8 mouse cellular contexts compared by ENCODE assay signal in genomic region chr6:47919646-47920446, GRCm38 (mm10). TPM values are rescaled to one million over a fixed set of nuclear protein-coding genes. Genes with fewer than 3 reads are reported as not detected.
DNase-seq lines count a peak whose midpoint lies in the region; ATAC-seq and TF ChIP-seq lines count a peak whose summit lies in the region.

No protein-coding gene starts in this region.

- no peaks in the 10 kb centered on the region for H3K27me3 ChIP-seq in embryonic facial prominence, embryonic 13.5 days
- H3K27me3 ChIP-seq in intestine, postnatal 0 days (replicated peaks; ENCODE audit: control insufficient read depth, insufficient read depth, low read length) = no peaks in the 10 kb centered on the region
- no peaks in the 10 kb centered on the region for H3K27me3 ChIP-seq in neural tube, embryonic 15.5 days (replicated peaks)

- 25% methylated on average over 11 of the region's 11 CpGs for WGBS in embryonic facial prominence, embryonic 13.5 days
- 26% methylated on average over 11 of the region's 11 CpGs for WGBS in intestine, postnatal 0 days
- 28% methylated on average over 11 of the region's 11 CpGs for WGBS in neural tube, embryonic 15.5 days

- no peaks in the 10 kb centered on the region for H3K36me3 ChIP-seq in embryonic facial prominence, embryonic 13.5 days
- no peaks in the 10 kb centered on the region for H3K36me3 ChIP-seq in intestine, postnatal 0 days (ENCODE audit: control insufficient read depth, insufficient read depth)
- no peaks in the 10 kb centered on the region for H3K36me3 ChIP-seq in neural tube, embryonic 15.5 days

- peak overlapping the region; percentile 90 for H3K9ac ChIP-seq in embryonic facial prominence, embryonic 13.5 days
- H3K9ac ChIP-seq in intestine, postnatal 0 days (ENCODE audit: low read depth, low read length) = peak overlapping the region; percentile 81; the same call in 1 of the 2 replicates
- H3K9ac ChIP-seq in neural tube, embryonic 15.5 days (replicated peaks) = peak overlapping the region; percentile 81; the same call in 1 of the 2 replicates

- DNase-seq in layer of hippocampus, adult 2 months (ENCODE audit: low spot score in 2 of 2) = no peak
- no peak for DNase-seq in layer of hippocampus, adult 9-10 months (ENCODE audit: low spot score)
- no peak for DNase-seq in ovary, adult 18-20 months (ENCODE audit: low spot score)
- DNase-seq in cerebellum, adult 11-12 months = no peak
- no peak for DNase-seq in ovary, postnatal 14 days (ENCODE audit: low spot score)

- no peak for ATAC-seq in embryonic facial prominence, embryonic 13.5 days (ENCODE audit: insufficient number of reproducible peaks, insufficient read depth, low FRiP score, low TSS enrichment, low read depth)
- peak; percentile 1; the same call in 1 of the 2 replicates for ATAC-seq in intestine, postnatal 0 days
- peak; percentile 51; the same call in 1 of the 2 replicates for ATAC-seq in neural tube, embryonic 15.5 days (ENCODE audit: low FRiP score)

- H3K4me1 ChIP-seq in embryonic facial prominence, embryonic 13.5 days = peaks cover 13% of the 10 kb centered on the region
- no peaks in the 10 kb centered on the region; the same call in 1 of the 2 replicates for H3K4me1 ChIP-seq in intestine, postnatal 0 days (replicated peaks; ENCODE audit: control insufficient read depth, insufficient read depth, low read length)
- peaks cover 20% of the 10 kb centered on the region for H3K4me1 ChIP-seq in neural tube, embryonic 15.5 days

- H3K27ac ChIP-seq in layer of hippocampus, adult 2 months = peak overlapping the region; percentile 98
- peak overlapping the region; percentile 98 for H3K27ac ChIP-seq in embryonic facial prominence, embryonic 13.5 days
- peak overlapping the region; percentile 97 for H3K27ac ChIP-seq in intestine, postnatal 0 days (ENCODE audit: low read depth, low read length)
- H3K27ac ChIP-seq in neural tube, embryonic 15.5 days (replicated peaks) = peak overlapping the region; percentile 97

- H3K4me2 ChIP-seq in embryonic facial prominence, embryonic 13.5 days = peak overlapping the region; percentile 79
- H3K4me2 ChIP-seq in intestine, postnatal 0 days (replicated peaks; ENCODE audit: low read depth) = peak overlapping the region; percentile 78
- H3K4me2 ChIP-seq in neural tube, embryonic 15.5 days = peak overlapping the region; percentile 79

- H3K4me3 ChIP-seq in layer of hippocampus, adult 2 months = peak overlapping the region; percentile 95
- H3K4me3 ChIP-seq in embryonic facial prominence, embryonic 13.5 days = peak overlapping the region; percentile 86
- peak overlapping the region; percentile 86 for H3K4me3 ChIP-seq in intestine, postnatal 0 days (ENCODE audit: low read depth, low read length)
- H3K4me3 ChIP-seq in neural tube, embryonic 15.5 days (replicated peaks) = peak overlapping the region; percentile 97

- TF ChIP-seq CTCF in layer of hippocampus, adult 2 months (conservative IDR thresholded peaks at IDR 0.05) = no peak
- no peak for TF ChIP-seq CTCF in intestine, postnatal 0 days (IDR thresholded peaks at IDR 0.05; ENCODE audit: low read depth)

- no peaks in the 10 kb centered on the region for H3K9me3 ChIP-seq in embryonic facial prominence, embryonic 13.5 days
- H3K9me3 ChIP-seq in intestine, postnatal 0 days (ENCODE audit: control insufficient read depth) = no peaks in the 10 kb centered on the region
- no peaks in the 10 kb centered on the region for H3K9me3 ChIP-seq in neural tube, embryonic 15.5 days (replicated peaks)

RNA-seq across cellular contexts. Expression of gene Zfp212, which starts 0.4 kb away (rescaled TPM):
- 10 to 100 TPM; 20.6 to 22.0 TPM for total RNA-seq in layer of hippocampus, adult 2 months (2021)
- 23.2 and 24.0 TPM in 2 replicates for polyA plus RNA-seq in embryonic facial prominence, embryonic 13.5 days (2015; fragmentation: Nextera tagmentation; extraction: Ambion mirVana)
- polyA plus RNA-seq in intestine, postnatal 0 days (2015; fragmentation: Nextera tagmentation; extraction: Ambion mirVana) = 7.5 and 8.8 TPM in 2 replicates
- polyA plus RNA-seq in neural tube, embryonic 15.5 days (2015; fragmentation: Nextera tagmentation; extraction: Ambion mirVana) = 15.5 and 16.1 TPM in 2 replicates

RNA-seq across cellular contexts. Expression of gene Zfp956, which starts 33.3 kb away (rescaled TPM):
- total RNA-seq in layer of hippocampus, adult 2 months (2021) = 10 to 100 TPM; 25.1 to 26.2 TPM
- polyA plus RNA-seq in embryonic facial prominence, embryonic 13.5 days (2015; fragmentation: Nextera tagmentation; extraction: Ambion mirVana) = 14.4 and 15.3 TPM in 2 replicates
- 6.7 and 7.0 TPM in 2 replicates for polyA plus RNA-seq in intestine, postnatal 0 days (2015; fragmentation: Nextera tagmentation; extraction: Ambion mirVana)
- polyA plus RNA-seq in neural tube, embryonic 15.5 days (2015; fragmentation: Nextera tagmentation; extraction: Ambion mirVana) = 23.2 and 24.6 TPM in 2 replicates

RNA-seq across cellular contexts. Expression of gene Zfp282, which starts 42.8 kb away (rescaled TPM):
- 10 to 100 TPM; 13.3 to 13.5 TPM for total RNA-seq in layer of hippocampus, adult 2 months (2021)
- 23.1 and 23.4 TPM in 2 replicates for polyA plus RNA-seq in embryonic facial prominence, embryonic 13.5 days (2015; fragmentation: Nextera tagmentation; extraction: Ambion mirVana)
- 5.3 TPM in 2 replicates for polyA plus RNA-seq in intestine, postnatal 0 days (2015; fragmentation: Nextera tagmentation; extraction: Ambion mirVana)
- polyA plus RNA-seq in neural tube, embryonic 15.5 days (2015; fragmentation: Nextera tagmentation; extraction: Ambion mirVana) = 21.3 and 23.3 TPM in 2 replicates
